Mouse (Mus musculus) myocyte (in vitro differentiated cells): ENCODE data around the gene Pced1b.

Experiments used
- CEBPB ChIP-seq: IDR thresholded peaks from 2 replicates; pipeline ENCODE4 v1.6.1; 2011; ENCODE audit warnings: mild to moderate bottlenecking, moderate library complexity; ENCODE audit not compliant: poor library complexity, insufficient read depth, severe bottlenecking
- E2F4 ChIP-seq: IDR thresholded peaks from one replicate; pipeline ENCODE4 v1.6.1; 2011; ENCODE audit warnings: mild to moderate bottlenecking, control low read depth, moderate library complexity; ENCODE audit not compliant: insufficient read depth
- MAX ChIP-seq: IDR thresholded peaks from one replicate; pipeline ENCODE4 v1.6.1; 2011; ENCODE audit warnings: low read depth, mild to moderate bottlenecking, control low read depth
- MYOG ChIP-seq, 3 experiments: IDR thresholded peaks; one replicate each; pipeline ENCODE4 v1.6.1; 2011; ENCODE audit warnings: control low read depth in 2 of 3, low read depth in 2 of 3, mild to moderate bottlenecking in 2 of 3; ENCODE audit not compliant: insufficient read length in 2 of 3, control insufficient read depth in 1 of 3, insufficient read depth in 1 of 3
- POLR2A ChIP-seq: IDR thresholded peaks from one replicate; pipeline ENCODE4 v1.6.1; 2011; ENCODE audit warnings: low read depth, mild to moderate bottlenecking, control low read depth, moderate library complexity; ENCODE audit not compliant: insufficient read length
- POLR2AphosphoS2 ChIP-seq: IDR thresholded peaks from one replicate; pipeline ENCODE4 v1.6.1; 2011; ENCODE audit warnings: low read depth, control low read depth; ENCODE audit not compliant: insufficient read length
- REST ChIP-seq: IDR thresholded peaks from one replicate; pipeline ENCODE4 v1.6.1; 2011; ENCODE audit warnings: mild to moderate bottlenecking, control low read depth, moderate library complexity; ENCODE audit not compliant: insufficient read depth, insufficient read length
- TCF12 ChIP-seq: IDR thresholded peaks from one replicate; pipeline ENCODE4 v1.6.1; 2011; ENCODE audit warnings: mild to moderate bottlenecking, control low read depth; ENCODE audit not compliant: poor library complexity, insufficient read depth, severe bottlenecking
- TCF3 ChIP-seq: IDR thresholded peaks from one replicate; pipeline ENCODE4 v1.6.1; 2011; ENCODE audit warnings: low read depth, control low read depth; ENCODE audit not compliant: insufficient read length

GRCm38 (mm10) chr15:97314720-97315421, 68.0 kb downstream of the Pced1b start:
- no peak for TF ChIP-seq POLR2A
- TF ChIP-seq TCF12 = no peak
- no peak for TF ChIP-seq REST
- no peak for TF ChIP-seq E2F4
- no peak for TF ChIP-seq CEBPB
- no peak for TF ChIP-seq POLR2AphosphoS2
- no peak for TF ChIP-seq TCF3
- no peak for TF ChIP-seq MAX
- TF ChIP-seq MYOG (IDR thresholded peaks at IDR 0.05; ENCODE audit: control insufficient read depth in 1 of 3, insufficient read depth in 1 of 3, insufficient read length in 2 of 3, low read depth in 2 of 3) = no peak
